Mouse (Mus musculus) embryonic facial prominence, embryonic 10.5 days (tissue): ENCODE results near the gene Clic5. TPM values are rescaled to one million over a fixed set of nuclear protein-coding genes. Genes with fewer than 3 reads are reported as not detected.

Experiments
- DNase-seq: peaks from one replicate; pipeline ENCODE4 v3.0.0-alpha.2; 2017; ENCODE audit warnings: low spot score
- H3K27ac ChIP-seq: fragments of 300-500 bp; sonication (generic); replicated peaks from 2 replicates; pipeline ENCODE4 v1.5.1; 2016; ENCODE audit warnings: mild to moderate bottlenecking
- H3K27me3 ChIP-seq: fragments of 300-500 bp; sonication (generic); replicated peaks from 2 replicates; pipeline ENCODE4 v1.6.1; 2016; ENCODE audit warnings: low read depth, mild to moderate bottlenecking; ENCODE audit not compliant: poor library complexity, severe bottlenecking
- H3K36me3 ChIP-seq: fragments of 300-500 bp; sonication (generic); replicated peaks from 2 replicates; pipeline ENCODE4 v1.6.1; 2016; ENCODE audit warnings: mild to moderate bottlenecking, moderate library complexity
- H3K4me1 ChIP-seq: fragments of 300-500 bp; sonication (generic); 2 replicates; pipeline ENCODE4 v1.6.1; 2016
- H3K4me3 ChIP-seq: fragments of 300-500 bp; sonication (generic); 2 replicates; pipeline ENCODE4 v1.5.1; 2016; ENCODE audit warnings: mild to moderate bottlenecking, moderate library complexity
- H3K9me3 ChIP-seq: fragments of 300-500 bp; sonication (generic); 2 replicates; pipeline ENCODE4 v1.6.1; 2016; ENCODE audit warnings: mild to moderate bottlenecking
- WGBS: fragments of 180-500 bp; shearing (Covaris S2); methylation state at CpG from one replicate; pipeline ENCODE4 v1.1.7; 2016; 5-methylcytosine and 5-hydroxymethylcytosine counted together
- polyA plus RNA-seq: library from polyadenylated mRNA; unstranded; fragments of >200 nt; fragmentation: Nextera tagmentation; extraction: Ambion mirVana; gene quantifications from 2 replicates; pipeline ENCODE4 v1.2.1, GENCODE M21; 2016

Gene Clic5
- polyA plus RNA-seq, 1 experiment from 2014 or later: 0.39 TPM

GRCm38 (mm10) chr17:44246153-44246700 lies 57.8 kb downstream of the Clic5 start:
- H3K27ac ChIP-seq: no peak overlapping the region
- no peak for DNase-seq
- H3K36me3 ChIP-seq: no peaks in the 10 kb centered on the region
- H3K4me1 ChIP-seq: peaks cover 5% of the 10 kb centered on the region; the same call in 1 of the 2 replicates
- no peak overlapping the region for H3K4me3 ChIP-seq
- no peaks in the 10 kb centered on the region for H3K9me3 ChIP-seq
- 0 out of 2 replicates have a peak, but pooled peaks cover 17% of the 10 kb centered on the region for H3K27me3 ChIP-seq
- whole genome bisulfite sequencing: 81% methylated on average over 9 of the region's 9 CpGs

- Histone ChIP-seq H3K36me3 (no peaks in the 10 kb centered on the region), H3K27me3 (peaks cover 19% of the 10 kb centered on the region), H3K4me1 (peaks cover 10% of the 10 kb centered on the region), H3K27ac (no peak overlapping the region), H3K9me3 (no peaks in the 10 kb centered on the region), H3K4me3 (no peak overlapping the region)
- DNase-seq: no peak
- WGBS: 84% methylated on average over 4 of the region's 4 CpGs
These were observed 61.2 kb downstream of the Clic5 start for GRCm38 (mm10) chr17:44249544-44249943.

- Histone ChIP-seq H3K4me3 (no peak overlapping the region), H3K4me1 (peaks cover 17% of the 10 kb centered on the region), H3K36me3 (no peaks in the 10 kb centered on the region), H3K27me3 (peaks cover 14% of the 10 kb centered on the region), H3K9me3 (no peaks in the 10 kb centered on the region), H3K27ac (no peak overlapping the region)
- no peak for DNase-seq
- WGBS: 60% methylated on average over 3 of the region's 3 CpGs
These were observed 64.3 kb downstream of the Clic5 start for GRCm38 (mm10) chr17:44252653-44253052.

GRCm38 (mm10) chr17:44254698-44255097 lies 66.3 kb downstream of the Clic5 start:
- Histone ChIP-seq H3K9me3 (no peaks in the 10 kb centered on the region), H3K4me3 (no peak overlapping the region), H3K4me1 (peaks cover 17% of the 10 kb centered on the region), H3K27ac (no peak overlapping the region; the same call in 1 of the 2 replicates), H3K36me3 (no peaks in the 10 kb centered on the region), H3K27me3 (peaks cover 30% of the 10 kb centered on the region)
- DNase-seq: no peak
- WGBS: 57% methylated on average over 8 of the region's 8 CpGs

GRCm38 (mm10) chr17:44256583-44256982 lies 68.2 kb downstream of the Clic5 start:
- Histone ChIP-seq H3K9me3 (no peaks in the 10 kb centered on the region), H3K27ac (no peak overlapping the region), H3K36me3 (no peaks in the 10 kb centered on the region), H3K4me3 (no peak overlapping the region), H3K27me3 (peaks cover 45% of the 10 kb centered on the region), H3K4me1 (peaks cover 17% of the 10 kb centered on the region)
- peak; percentile 83 for DNase-seq
- WGBS: 6% methylated on average over 6 of the region's 6 CpGs

GRCm38 (mm10) chr17:44259245-44259644 lies 70.9 kb downstream of the Clic5 start:
- no peak for DNase-seq
- H3K4me3 ChIP-seq: no peak overlapping the region
- H3K4me1 ChIP-seq: peaks cover 20% of the 10 kb centered on the region
- peaks cover 46% of the 10 kb centered on the region for H3K27me3 ChIP-seq
- H3K36me3 ChIP-seq: no peaks in the 10 kb centered on the region
- 29% methylated on average over 6 of the region's 6 CpGs for WGBS
- H3K9me3 ChIP-seq: no peaks in the 10 kb centered on the region
- no peak overlapping the region for H3K27ac ChIP-seq

- Histone ChIP-seq H3K27me3 (peaks cover 41% of the 10 kb centered on the region; the same call in 1 of the 2 replicates), H3K4me1 (peaks cover 7% of the 10 kb centered on the region; the same call in 1 of the 2 replicates), H3K9me3 (no peaks in the 10 kb centered on the region), H3K36me3 (no peaks in the 10 kb centered on the region), H3K27ac (0 out of 2 replicates have a peak overlapping the region, but pooled peaks have one; percentile 24), H3K4me3 (peak overlapping the region; percentile 28; the same call in 1 of the 2 replicates)
- 37% methylated on average over 9 of the region's 15 CpGs for WGBS
- DNase-seq: peak; percentile 84
These were observed 73.3 kb downstream of the Clic5 start for GRCm38 (mm10) chr17:44261594-44262202.

GRCm38 (mm10) chr17:44270043-44270442 lies 81.7 kb downstream of the Clic5 start:
- H3K27ac ChIP-seq: no peak overlapping the region
- H3K4me3 ChIP-seq: no peak overlapping the region
- no peak for DNase-seq
- H3K4me1 ChIP-seq: peaks cover 2% of the 10 kb centered on the region; the same call in 1 of the 2 replicates
- no peaks in the 10 kb centered on the region for H3K36me3 ChIP-seq
- H3K9me3 ChIP-seq: no peaks in the 10 kb centered on the region
- WGBS: 94% methylated on average over 7 of the region's 7 CpGs
- H3K27me3 ChIP-seq: no peaks in the 10 kb centered on the region

- H3K9me3 ChIP-seq: no peaks in the 10 kb centered on the region
- H3K4me3 ChIP-seq: no peak overlapping the region
- WGBS: 81% methylated on average over 3 of the region's 3 CpGs
- no peaks in the 10 kb centered on the region for H3K36me3 ChIP-seq
- H3K27me3 ChIP-seq: no peaks in the 10 kb centered on the region
- no peaks in the 10 kb centered on the region; the same call in 1 of the 2 replicates for H3K4me1 ChIP-seq
- DNase-seq: no peak
- no peak overlapping the region for H3K27ac ChIP-seq
These were observed 83.0 kb downstream of the Clic5 start for GRCm38 (mm10) chr17:44271426-44271825.

- H3K36me3 ChIP-seq: no peaks in the 10 kb centered on the region
- no peak overlapping the region for H3K27ac ChIP-seq
- H3K9me3 ChIP-seq: no peaks in the 10 kb centered on the region
- no peak overlapping the region for H3K4me3 ChIP-seq
- H3K27me3 ChIP-seq: no peaks in the 10 kb centered on the region
- no peak for DNase-seq
- H3K4me1 ChIP-seq: no peaks in the 10 kb centered on the region; the same call in 1 of the 2 replicates
These were observed 86.4 kb downstream of the Clic5 start for GRCm38 (mm10) chr17:44274804-44275203.

GRCm38 (mm10) chr17:44288320-44288719 lies 99.9 kb downstream of the Clic5 start:
- no peaks in the 10 kb centered on the region for H3K36me3 ChIP-seq
- H3K27me3 ChIP-seq: no peaks in the 10 kb centered on the region
- no peak overlapping the region for H3K4me3 ChIP-seq
- H3K27ac ChIP-seq: no peak overlapping the region
- DNase-seq: no peak
- 94% methylated on average over 1 of the region's 1 CpGs for WGBS
- H3K9me3 ChIP-seq: no peaks in the 10 kb centered on the region
- H3K4me1 ChIP-seq: no peaks in the 10 kb centered on the region

- no peaks in the 10 kb centered on the region for H3K9me3 ChIP-seq
- no peak overlapping the region for H3K4me3 ChIP-seq
- 64% methylated on average over 1 of the region's 1 CpGs for WGBS
- no peak for DNase-seq
- H3K27me3 ChIP-seq: no peaks in the 10 kb centered on the region
- H3K36me3 ChIP-seq: no peaks in the 10 kb centered on the region
- H3K4me1 ChIP-seq: peaks cover 22% of the 10 kb centered on the region
- H3K27ac ChIP-seq: no peak overlapping the region
These were observed 108.8 kb downstream of the Clic5 start for GRCm38 (mm10) chr17:44297221-44297620.

- no peaks in the 10 kb centered on the region for H3K36me3 ChIP-seq
- peaks cover 22% of the 10 kb centered on the region for H3K4me1 ChIP-seq
- H3K4me3 ChIP-seq: no peak overlapping the region
- no peaks in the 10 kb centered on the region for H3K9me3 ChIP-seq
- peak; percentile 21 for DNase-seq
- H3K27me3 ChIP-seq: no peaks in the 10 kb centered on the region
- 35% methylated on average over 5 of the region's 5 CpGs for WGBS
- H3K27ac ChIP-seq: peak overlapping the region; percentile 72; the same call in 1 of the 2 replicates
These were observed 111.9 kb downstream of the Clic5 start for GRCm38 (mm10) chr17:44300236-44300635.
